Mouse (Mus musculus) stomach, postnatal 0 days (tissue): ENCODE results near the gene Elf1. TPM values are rescaled to one million over a fixed set of nuclear protein-coding genes. Genes with fewer than 3 reads are reported as not detected.

ENCODE experiments used
- ATAC-seq: fragments of 200-750 bp; cut with Nextera tagmentation; 2 replicates; pipeline ENCODE4 v1.8.0; 2017; ENCODE audit not compliant: low FRiP score, low TSS enrichment
- DNase-seq: peaks from one replicate; pipeline ENCODE4 v3.0.0-alpha.2; 2016; ENCODE audit warnings: low spot score
- H3K27ac ChIP-seq: fragments of 300-500 bp; sonication (generic); replicated peaks from 2 replicates; pipeline ENCODE4 v1.5.1; 2014; ENCODE audit warnings: mild to moderate bottlenecking, control low read depth
- H3K27me3 ChIP-seq: fragments of 300-500 bp; sonication (generic); 2 replicates; pipeline ENCODE4 v1.6.1; 2014; ENCODE audit warnings: low read length; ENCODE audit not compliant: control insufficient read depth, insufficient read depth
- H3K36me3 ChIP-seq: fragments of 300-500 bp; sonication (generic); 2 replicates; pipeline ENCODE4 v1.6.1; 2014; ENCODE audit warnings: low read length, mixed read lengths; ENCODE audit not compliant: control insufficient read depth, insufficient read depth
- H3K4me1 ChIP-seq: fragments of 300-500 bp; sonication (generic); replicated peaks from 2 replicates; pipeline ENCODE4 v1.6.1; 2014; ENCODE audit warnings: antibody characterized with exemption; ENCODE audit not compliant: control insufficient read depth, insufficient read depth
- H3K4me2 ChIP-seq: fragments of 300-500 bp; sonication (generic); replicated peaks from 2 replicates; pipeline ENCODE4 v1.6.1; 2014; ENCODE audit warnings: low read depth, mild to moderate bottlenecking, control low read depth, moderate library complexity
- H3K4me3 ChIP-seq: fragments of 300-500 bp; sonication (generic); 2 replicates; pipeline ENCODE4 v1.5.1; 2014; ENCODE audit warnings: low read depth, low read length, control low read depth
- H3K9ac ChIP-seq: fragments of 300-500 bp; sonication (generic); 2 replicates; pipeline ENCODE4 v1.6.1; 2014; ENCODE audit warnings: mild to moderate bottlenecking, low read length, control low read depth, mixed read lengths
- H3K9me3 ChIP-seq: fragments of 300-500 bp; sonication (generic); 2 replicates; pipeline ENCODE4 v1.6.1; 2016; ENCODE audit warnings: low read length; ENCODE audit not compliant: control insufficient read depth
- CTCF ChIP-seq: IDR thresholded peaks from 2 replicates; pipeline ENCODE4 v1.5.1; 2016; ENCODE audit warnings: antibody characterized with exemption, low read depth, mild to moderate bottlenecking, moderate library complexity
- EP300 ChIP-seq: optimal IDR thresholded peaks from 2 replicates; pipeline ENCODE3; 2016; ENCODE audit warnings: antibody characterized with exemption
- WGBS: fragments of 180-500 bp; shearing (Covaris S2); extraction: QIAGEN DNeasy Blood & Tissue Kit; methylation state at CpG from one replicate; pipeline ENCODE4 v1.1.7; 2014; 5-methylcytosine and 5-hydroxymethylcytosine counted together
- polyA plus RNA-seq: library from polyadenylated mRNA; unstranded; fragments of >200 nt; fragmentation: Nextera tagmentation; extraction: Ambion mirVana; gene quantifications from 2 replicates; pipeline ENCODE4 v1.2.1, GENCODE M21; 2015

The Elf1 gene
- polyA plus RNA-seq, 1 experiment from 2014 or later: 19.3 TPM

GRCm38 (mm10) chr14:79606392-79606791 lies 125.4 kb downstream of the Elf1 start:
- Histone ChIP-seq H3K4me2 (no peak overlapping the region), H3K27ac (no peak overlapping the region), H3K4me3 (no peak overlapping the region), H3K27me3 (no peaks in the 10 kb centered on the region), H3K9ac (no peak overlapping the region), H3K4me1 (no peaks in the 10 kb centered on the region), H3K36me3 (peaks cover 11% of the 10 kb centered on the region), H3K9me3 (no peaks in the 10 kb centered on the region)
- TF ChIP-seq EP300: no peak
- TF ChIP-seq CTCF: no peak
- WGBS: 90% methylated on average over 6 of the region's 6 CpGs
- ATAC-seq (no peak), DNase-seq (no peak)

GRCm38 (mm10) chr14:79606867-79607266 lies 125.9 kb downstream of the Elf1 start:
- no peak overlapping the region for H3K4me2 ChIP-seq
- no peaks in the 10 kb centered on the region for H3K27me3 ChIP-seq
- H3K4me3 ChIP-seq: no peak overlapping the region
- H3K9me3 ChIP-seq: no peaks in the 10 kb centered on the region
- H3K4me1 ChIP-seq: no peaks in the 10 kb centered on the region
- H3K36me3 ChIP-seq: peaks cover 11% of the 10 kb centered on the region
- ATAC-seq (no peak), DNase-seq (no peak)
- H3K9ac ChIP-seq: no peak overlapping the region
- H3K27ac ChIP-seq: no peak overlapping the region
- WGBS: 88% methylated on average over 3 of the region's 3 CpGs
- TF ChIP-seq CTCF: no peak
- no peak for TF ChIP-seq EP300

- DNase-seq (no peak), ATAC-seq (no peak)
- 94% methylated on average over 4 of the region's 4 CpGs for WGBS
- Histone ChIP-seq H3K9me3 (no peaks in the 10 kb centered on the region), H3K9ac (no peak overlapping the region), H3K4me1 (no peaks in the 10 kb centered on the region), H3K4me3 (no peak overlapping the region), H3K27ac (no peak overlapping the region), H3K36me3 (peaks cover 11% of the 10 kb centered on the region), H3K27me3 (no peaks in the 10 kb centered on the region), H3K4me2 (no peak overlapping the region)
- TF ChIP-seq EP300 (no peak), CTCF (no peak)
Observed at GRCm38 (mm10) chr14:79607352-79607751, 126.4 kb downstream of the Elf1 start.

- Histone ChIP-seq H3K27ac (no peak overlapping the region), H3K4me1 (no peaks in the 10 kb centered on the region), H3K9ac (no peak overlapping the region), H3K9me3 (no peaks in the 10 kb centered on the region), H3K4me3 (no peak overlapping the region), H3K4me2 (no peak overlapping the region), H3K36me3 (peaks cover 9% of the 10 kb centered on the region), H3K27me3 (no peaks in the 10 kb centered on the region)
- no peak for DNase-seq
- ATAC-seq: no peak
- TF ChIP-seq EP300 (no peak), CTCF (no peak)
- WGBS: 91% methylated on average over 6 of the region's 6 CpGs
Observed at GRCm38 (mm10) chr14:79608286-79608685, 127.3 kb downstream of the Elf1 start.

GRCm38 (mm10) chr14:79617121-79617828 lies 136.3 kb downstream of the Elf1 start:
- 0 out of 2 replicates have a peak, but pooled peaks cover 6% of the 10 kb centered on the region for H3K36me3 ChIP-seq
- DNase-seq: no peak
- WGBS: 83% methylated on average over 8 of the region's 8 CpGs
- no peak overlapping the region for H3K4me3 ChIP-seq
- no peaks in the 10 kb centered on the region for H3K9me3 ChIP-seq
- TF ChIP-seq EP300 (no peak), CTCF (peak; percentile 77)
- H3K4me2 ChIP-seq: no peak overlapping the region
- H3K9ac ChIP-seq: no peak overlapping the region
- H3K4me1 ChIP-seq: no peaks in the 10 kb centered on the region
- no peak overlapping the region for H3K27ac ChIP-seq
- no peak for ATAC-seq
- H3K27me3 ChIP-seq: no peaks in the 10 kb centered on the region

- no peak overlapping the region for H3K4me2 ChIP-seq
- DNase-seq (no peak), ATAC-seq (no peak)
- no peak overlapping the region for H3K4me3 ChIP-seq
- no peaks in the 10 kb centered on the region for H3K9me3 ChIP-seq
- H3K27ac ChIP-seq: no peak overlapping the region
- no peaks in the 10 kb centered on the region for H3K4me1 ChIP-seq
- H3K27me3 ChIP-seq: no peaks in the 10 kb centered on the region
- no peak for TF ChIP-seq CTCF
- no peak for TF ChIP-seq EP300
- H3K36me3 ChIP-seq: no peaks in the 10 kb centered on the region
- H3K9ac ChIP-seq: no peak overlapping the region
- 91% methylated on average over 7 of the region's 7 CpGs for WGBS
Observed at GRCm38 (mm10) chr14:79619802-79620201, 138.8 kb downstream of the Elf1 start.
